Mouse (Mus musculus) adrenal gland, adult 8-10 months (tissue): ENCODE measurements around the gene Zfp704. TPM values are rescaled to one million over a fixed set of nuclear protein-coding genes. Genes with fewer than 3 reads are reported as not detected.

ENCODE experiments used
- DNase-seq: peaks from one replicate; pipeline ENCODE4 v3.0.0; 2022
- total RNA-seq, 4 experiments: library from RNA; stranded (reverse); gene quantifications; 2 replicates each; pipeline ENCODE4 v1.2.4; 2022

Gene Zfp704
- total RNA-seq, 4 experiments from 2014 or later = 14.5 to 22.8 (median 16.7) TPM

- no peak for DNase-seq
These were observed 202.8 kb downstream of the Zfp704 start for GRCm38 (mm10) chr3:9407119-9407546.

- DNase-seq = no peak
These were observed 204.5 kb downstream of the Zfp704 start for GRCm38 (mm10) chr3:9405341-9405740.

GRCm38 (mm10) chr3:9403255-9404050 is 206.4 kb downstream of the Zfp704 start:
- no peak for DNase-seq

- DNase-seq = no peak
These were observed 207.0 kb downstream of the Zfp704 start for GRCm38 (mm10) chr3:9402836-9403235.

DNA sequence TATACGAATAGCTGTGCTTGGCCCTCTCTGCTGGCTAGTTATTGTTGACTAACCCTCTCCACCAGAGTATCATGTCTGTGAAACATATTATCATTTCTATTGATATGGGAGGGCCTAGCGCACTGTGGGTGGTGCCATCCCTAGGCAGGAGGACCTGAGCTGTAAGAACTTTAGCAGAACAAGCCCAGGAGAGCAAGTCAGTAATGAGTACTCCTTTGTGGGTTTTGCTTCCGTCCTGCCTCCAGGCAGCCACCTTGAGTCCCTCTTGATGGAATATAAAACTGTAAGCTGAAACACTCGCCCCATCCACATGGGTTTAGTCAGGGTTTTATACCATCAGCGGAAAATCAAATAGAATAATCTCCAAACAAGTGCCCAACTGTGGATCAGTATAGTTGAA is 207.5 kb downstream of the Zfp704 start:
- DNase-seq = no peak

DNA sequence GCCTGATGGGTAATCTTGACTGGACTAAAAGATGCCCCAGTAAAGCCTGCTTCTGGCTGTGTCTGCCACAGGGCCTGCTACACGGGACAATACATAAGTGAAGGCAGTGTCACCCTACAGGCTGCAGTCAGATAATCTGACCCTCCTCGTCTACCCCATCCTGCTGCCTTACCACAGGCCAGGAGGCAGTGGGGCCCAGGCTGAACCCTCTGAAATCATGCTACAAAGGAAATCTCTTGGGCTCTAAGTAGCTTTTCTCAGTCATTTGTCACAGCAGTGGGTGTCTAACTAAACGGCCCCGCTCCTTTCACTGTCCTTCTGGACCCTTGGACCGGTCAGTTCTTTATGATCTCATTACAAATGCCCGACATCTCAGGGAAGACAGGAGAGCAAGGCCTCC is 208.2 kb downstream of the Zfp704 start:
- DNase-seq = no peak

- DNase-seq = no peak
These were observed 209.0 kb downstream of the Zfp704 start for GRCm38 (mm10) chr3:9400886-9401221.

- DNase-seq = no peak
These were observed 209.5 kb downstream of the Zfp704 start for GRCm38 (mm10) chr3:9400201-9400885.

DNA sequence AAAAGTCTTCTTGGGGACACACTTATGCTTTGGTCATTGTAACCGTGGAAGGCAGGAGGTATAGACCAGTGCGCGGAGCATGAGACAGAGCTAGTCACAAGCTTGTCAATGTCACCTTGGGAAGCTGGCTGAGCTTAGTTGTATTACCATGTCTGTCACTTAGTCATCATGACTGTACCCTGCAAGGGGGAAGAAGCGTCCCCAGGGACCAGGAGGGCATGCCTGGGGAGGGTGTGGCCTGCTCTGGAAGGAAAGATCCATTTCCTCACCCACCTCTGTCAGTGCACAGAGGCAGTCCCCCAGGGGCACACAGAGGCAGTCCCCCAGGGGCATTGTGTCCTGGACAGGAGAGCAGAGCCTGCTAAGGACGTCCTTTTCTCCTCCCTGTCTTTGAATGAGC is 211.6 kb downstream of the Zfp704 start:
- no peak for DNase-seq
